In genomic region chr2:163054891-163055494, GRCm38 (mm10) we compare ENCODE assay signal across 8 mouse cellular contexts. TPM values are rescaled to one million over a fixed set of nuclear protein-coding genes. Genes with fewer than 3 reads are reported as not detected.
DNase-seq lines count a peak whose midpoint lies in the region; ATAC-seq and TF ChIP-seq lines count a peak whose summit lies in the region.

No protein-coding gene starts in this region.

- peaks cover 4% of the 10 kb centered on the region for H3K4me1 ChIP-seq in stomach, postnatal 0 days (replicated peaks; ENCODE audit: control insufficient read depth, insufficient read depth)

- H3K4me2 ChIP-seq in stomach, postnatal 0 days (replicated peaks; ENCODE audit: low read depth), result peak overlapping the region; percentile 100

- no peaks in the 10 kb centered on the region for H3K9me3 ChIP-seq in stomach, postnatal 0 days (ENCODE audit: control insufficient read depth, low read length)

- no peak for TF ChIP-seq CTCF in stomach, postnatal 0 days (IDR thresholded peaks at IDR 0.05; ENCODE audit: low read depth)

- peak overlapping the region; percentile 62 for H3K4me3 ChIP-seq in stomach, postnatal 0 days (ENCODE audit: low read depth, low read length)

- peak; percentile 29 for ATAC-seq in megakaryocyte progenitor cell, adult 5-6 weeks (replicated peaks; ENCODE audit: poor library complexity)
- no peak for ATAC-seq in stomach, postnatal 0 days (ENCODE audit: low FRiP score, low TSS enrichment)

- TF ChIP-seq EP300 in stomach, postnatal 0 days (optimal IDR thresholded peaks at IDR 0.05), result no peak

- DNase-seq in adrenal gland, postnatal 10 days, result peak; percentile 27
- DNase-seq in adrenal gland, postnatal 25 days, result no peak
- DNase-seq in 416B (ENCODE audit: low read depth), result peak; percentile 58
- peak; percentile 58 for DNase-seq in embryo, embryonic 10.5 days (ENCODE audit: low spot score)
- DNase-seq in heart, postnatal 4 days, result peak; percentile 26
- DNase-seq in stomach, postnatal 0 days (ENCODE audit: low spot score), result peak; percentile 25
- DNase-seq in adrenal gland, postnatal 4 days (ENCODE audit: low spot score in 2 of 2), result no peak

- H3K9ac ChIP-seq in stomach, postnatal 0 days (ENCODE audit: low read length), result peak overlapping the region; percentile 56

- H3K36me3 ChIP-seq in stomach, postnatal 0 days (ENCODE audit: control insufficient read depth, insufficient read depth, low read length), result no peaks in the 10 kb centered on the region

- H3K27ac ChIP-seq in stomach, postnatal 0 days (replicated peaks), result no peak overlapping the region

- WGBS in stomach, postnatal 0 days, result under 1% methylated on average over 37 of the region's 38 CpGs

- no peaks in the 10 kb centered on the region for H3K27me3 ChIP-seq in stomach, postnatal 0 days (ENCODE audit: control insufficient read depth, insufficient read depth, low read length)

RNA-seq across cellular contexts. Expression of gene Mybl2, which starts 0.5 kb away (rescaled TPM):
- 10 to 100 TPM in 1 of 2 experiments, 1 to 10 TPM in 1; 8.8 to 11.1 TPM for total RNA-seq in adrenal gland, postnatal 10 days (2021)
- total RNA-seq in adrenal gland, postnatal 25 days (2021), result 3.7 and 5.6 TPM in 2 replicates
- total RNA-seq in heart, postnatal 4 days (2021), result 10 to 100 TPM; 13.3 to 14.3 TPM
- 28.1 and 30.8 TPM in 2 replicates for total RNA-seq in megakaryocyte progenitor cell, adult 5-6 weeks (2015)
- total RNA-seq in megakaryocyte progenitor cell, adult 5-6 weeks (2017), result 39.0 and 40.6 TPM in 2 replicates
- polyA plus RNA-seq in stomach, postnatal 0 days (2015; fragmentation: Nextera tagmentation; extraction: Ambion mirVana), result 5.3 and 5.4 TPM in 2 replicates
- total RNA-seq in adrenal gland, postnatal 4 days (2021), result 10 to 100 TPM; 20.4 to 24.0 TPM

RNA-seq across cellular contexts. Expression of gene Gtsf1l, which starts 32.7 kb away (rescaled TPM):
- not detected for total RNA-seq in adrenal gland, postnatal 10 days (2021)
- not detected in 2 replicates for total RNA-seq in adrenal gland, postnatal 25 days (2021)
- total RNA-seq in heart, postnatal 4 days (2021), result not detected
- total RNA-seq in megakaryocyte progenitor cell, adult 5-6 weeks (2015), result 0.90 and 1.4 TPM in 2 replicates
- 0.61 TPM in 1 of 2 replicates, not detected in the other for total RNA-seq in megakaryocyte progenitor cell, adult 5-6 weeks (2017)
- polyA plus RNA-seq in stomach, postnatal 0 days (2015; fragmentation: Nextera tagmentation; extraction: Ambion mirVana), result 0.16 TPM in 1 of 2 replicates, not detected in the other
- total RNA-seq in adrenal gland, postnatal 4 days (2021), result not detected

RNA-seq across cellular contexts. Expression of gene Ift52, which starts 37.8 kb away (rescaled TPM):
- 10 to 100 TPM; 35.6 to 38.1 TPM for total RNA-seq in adrenal gland, postnatal 10 days (2021)
- 54.7 and 66.5 TPM in 2 replicates for total RNA-seq in adrenal gland, postnatal 25 days (2021)
- 10 to 100 TPM; 27.1 to 29.4 TPM for total RNA-seq in heart, postnatal 4 days (2021)
- 31.8 and 41.2 TPM in 2 replicates for total RNA-seq in megakaryocyte progenitor cell, adult 5-6 weeks (2015)
- total RNA-seq in megakaryocyte progenitor cell, adult 5-6 weeks (2017), result 13.5 and 28.3 TPM in 2 replicates
- 32.3 and 34.3 TPM in 2 replicates for polyA plus RNA-seq in stomach, postnatal 0 days (2015; fragmentation: Nextera tagmentation; extraction: Ambion mirVana)
- total RNA-seq in adrenal gland, postnatal 4 days (2021), result 10 to 100 TPM; 56.6 to 62.0 TPM

Comparison
In these comparisons a context has a peak if more than half of its experiments do, and no peak if none do; other contexts are left out.
1. DNase-seq: peak in adrenal gland, postnatal 10 days (single experiment), 416B (single experiment), embryo, embryonic 10.5 days (single experiment), heart, postnatal 4 days (single experiment) and stomach, postnatal 0 days (single experiment); none in adrenal gland, postnatal 25 days (single experiment) and adrenal gland, postnatal 4 days (0 of 2).